Comparison of ENCODE assay signal across 8 mouse cellular contexts in genomic region chr7:78595895-78596294, GRCm38 (mm10).
DNase-seq lines count a peak whose midpoint lies in the region; ATAC-seq and TF ChIP-seq lines count a peak whose summit lies in the region.

No protein-coding gene starts in this region.

- peaks cover 87% of the 10 kb centered on the region for H3K27me3 ChIP-seq in CH12.LX (replicated peaks)
- peaks cover 7% of the 10 kb centered on the region for H3K27me3 ChIP-seq in lung, embryonic 16.5 days (ENCODE audit: control insufficient read depth, insufficient read depth, low read depth, low read length)

- no peak overlapping the region for H3K9ac ChIP-seq in CH12.LX (ENCODE audit: insufficient read depth, low read depth)
- H3K9ac ChIP-seq in lung, embryonic 16.5 days (ENCODE audit: low read length): no peak overlapping the region

- DNase-seq in CH12.LX (ENCODE audit: extremely low read depth): peak; percentile 34
- peak; percentile 82 for DNase-seq in adrenal gland, postnatal 14 days
- DNase-seq in embryo, embryonic 9.5 days (ENCODE audit: extremely low spot score): peak; percentile 76
- DNase-seq in heart, postnatal 14 days: peak; percentile 62 to 77
- DNase-seq in kidney, postnatal 25 days: peak; percentile 42 to 54
- peak; percentile 55 for DNase-seq in ovary, postnatal 36 days (ENCODE audit: low spot score)
- DNase-seq in thymus, postnatal 25 days: peak; percentile 80

- dilution Hi-C loops in CH12.LX (cut with MboI; ENCODE audit: extremely low pct_ligation_motif_present, extremely low pct_unique_long_range_greater_than_20kb, low sequenced_read_pairs): no loop called here

- no peaks in the 10 kb centered on the region for H3K4me1 ChIP-seq in CH12.LX (ENCODE audit: control insufficient read depth in 1 of 2, insufficient read depth in 2 of 2)
- no peaks in the 10 kb centered on the region for H3K4me1 ChIP-seq in lung, embryonic 16.5 days (replicated peaks; ENCODE audit: control insufficient read depth, insufficient read depth, low read length)

- in situ Hi-C loops in CH12.LX (cut with MboI; ENCODE audit: low pct_ligation_motif_present, low pct_unique_long_range_greater_than_20kb, low sequenced_read_pairs): no loop called here

- no peak for TF ChIP-seq EP300 in CH12.LX (IDR thresholded peaks at IDR 0.05; ENCODE audit: low read length)

- H3K4me2 ChIP-seq in CH12.LX (ENCODE audit: insufficient read depth, low read depth, poor library complexity, severe bottlenecking): no peak overlapping the region
- H3K4me2 ChIP-seq in lung, embryonic 16.5 days (ENCODE audit: low read depth, low read length): no peak overlapping the region

- H3K4me3 ChIP-seq in CH12.LX (replicated peaks in 1 of 3; ENCODE audit: low read depth in 2 of 3, low read length in 2 of 3, poor library complexity in 1 of 3): no peak overlapping the region
- H3K4me3 ChIP-seq in lung, embryonic 16.5 days (ENCODE audit: low read length): no peak overlapping the region

- TF ChIP-seq POLR2A in CH12.LX (IDR thresholded peaks at IDR 0.05; ENCODE audit: low read depth, low read length): no peak

- no peaks in the 10 kb centered on the region for H3K9me3 ChIP-seq in CH12.LX (replicated peaks; ENCODE audit: low read length)
- no peaks in the 10 kb centered on the region for H3K9me3 ChIP-seq in lung, embryonic 16.5 days (ENCODE audit: control insufficient read depth, low read length)

- no peaks in the 10 kb centered on the region for H3K36me3 ChIP-seq in CH12.LX (replicated peaks in 1 of 2; ENCODE audit: control insufficient read depth in 1 of 2, insufficient read depth in 1 of 2, low read length in 1 of 2)
- no peaks in the 10 kb centered on the region for H3K36me3 ChIP-seq in lung, embryonic 16.5 days (ENCODE audit: control insufficient read depth, insufficient read depth, low read length)

- WGBS in lung, embryonic 16.5 days: 3% methylated on average over 4 of the region's 4 CpGs

- peak; percentile 49; the same call in 1 of the 2 replicates for ATAC-seq in lung, embryonic 16.5 days (ENCODE audit: low read depth)

- peak; percentile 67 for TF ChIP-seq RAD21 in CH12.LX (IDR thresholded peaks at IDR 0.05; ENCODE audit: low read depth, low read length)

- no peak overlapping the region for H3K27ac ChIP-seq in CH12.LX (ENCODE audit: insufficient read depth, low read depth)
- no peak overlapping the region for H3K27ac ChIP-seq in lung, embryonic 16.5 days (ENCODE audit: low read length)

- no peaks in the 10 kb centered on the region for H3K79me2 ChIP-seq in CH12.LX (replicated peaks; ENCODE audit: control insufficient read depth, extremely low read depth, insufficient read depth, poor library complexity, severe bottlenecking)

- peak; percentile 74 to 76 for TF ChIP-seq CTCF in CH12.LX (conservative IDR thresholded peaks at IDR 0.05 in 1 of 2, IDR thresholded peaks at IDR 0.05 in 1 of 2; ENCODE audit: low read depth in 2 of 2, low read length in 2 of 2)

- intact Hi-C loops in heart, postnatal 14 days (cut with DNase I): loop anchor here (10.0 kb wide), 1 partner anchor 1461 kb away; no protein-coding TSS in a partner anchor

TF ChIP-seq in CH12.LX, 34 proteins besides CTCF, POLR2A, EP300 and RAD21:
- TF ChIP-seq SMC3 (IDR thresholded peaks at IDR 0.05; ENCODE audit: low read depth, low read length) (peak; percentile 47), HCFC1 (IDR thresholded peaks at IDR 0.05; ENCODE audit: low read depth, low read length) (no peak)
